8 mouse cellular contexts compared by ENCODE assay signal in genomic region chr4:138793276-138793675, GRCm38 (mm10). TPM values are rescaled to one million over a fixed set of nuclear protein-coding genes. Genes with fewer than 3 reads are reported as not detected.
A peak's percentile ranks its signal among the peaks of the same experiment; 100 is the strongest.
DNase-seq lines count a peak whose midpoint lies in the region; ATAC-seq and TF ChIP-seq lines count a peak whose summit lies in the region.

No protein-coding gene starts in this region.

- TF ChIP-seq POLR2A in CH12.LX (IDR thresholded peaks at IDR 0.05; ENCODE audit: low read depth, low read length): no peak
- TF ChIP-seq POLR2A in cerebellum, adult 2 months (IDR thresholded peaks at IDR 0.05; ENCODE audit: borderline replicate concordance, insufficient read depth, low read length): no peak

- H3K4me3 ChIP-seq in heart, postnatal 0 days (ENCODE audit: low read depth, low read length): no peak overlapping the region
- no peak overlapping the region for H3K4me3 ChIP-seq in CH12.LX (replicated peaks in 1 of 3; ENCODE audit: low read depth in 2 of 3, low read length in 2 of 3, poor library complexity in 1 of 3)
- no peak overlapping the region for H3K4me3 ChIP-seq in cerebellum, adult 2 months (replicated peaks; ENCODE audit: insufficient read depth, low read depth, low read length)

- WGBS in heart, postnatal 0 days: 50% methylated on average over 2 of the region's 2 CpGs
- WGBS in cerebellum, adult 2 months: 69% methylated on average over 2 of the region's 2 CpGs

- dilution Hi-C loops in CH12.LX (cut with MboI; ENCODE audit: extremely low pct_ligation_motif_present, extremely low pct_unique_long_range_greater_than_20kb, low sequenced_read_pairs): no loop called here

- H3K4me1 ChIP-seq in heart, postnatal 0 days (ENCODE audit: control insufficient read depth, insufficient read depth): no peaks in the 10 kb centered on the region
- H3K4me1 ChIP-seq in CH12.LX (ENCODE audit: control insufficient read depth in 1 of 2, insufficient read depth in 2 of 2): no peaks in the 10 kb centered on the region
- no peaks in the 10 kb centered on the region for H3K4me1 ChIP-seq in cerebellum, adult 2 months (ENCODE audit: control insufficient read depth, insufficient read depth, low read length)

- peaks cover 21% of the 10 kb centered on the region for H3K27me3 ChIP-seq in heart, postnatal 0 days (ENCODE audit: control insufficient read depth, insufficient read depth, low read length)
- peaks cover 88% of the 10 kb centered on the region for H3K27me3 ChIP-seq in CH12.LX (replicated peaks)
- no peaks in the 10 kb centered on the region for H3K27me3 ChIP-seq in cerebellum, adult 2 months (ENCODE audit: control insufficient read depth, insufficient read depth, low read length)

- peak; percentile 44 for TF ChIP-seq CTCF in heart, postnatal 0 days (IDR thresholded peaks at IDR 0.05; ENCODE audit: low read depth)
- TF ChIP-seq CTCF in CH12.LX (conservative IDR thresholded peaks at IDR 0.05 in 1 of 2, IDR thresholded peaks at IDR 0.05 in 1 of 2; ENCODE audit: low read depth in 2 of 2, low read length in 2 of 2): peak in 1 of 2 experiments; percentile 68; a peak in 2 of 4 replicates
- TF ChIP-seq CTCF in cerebellum, adult 2 months (IDR thresholded peaks at IDR 0.05; ENCODE audit: borderline replicate concordance, insufficient read depth, low read depth, low read length): peak; percentile 34; the same call in 1 of the 2 replicates

- H3K79me2 ChIP-seq in CH12.LX (replicated peaks; ENCODE audit: control insufficient read depth, extremely low read depth, insufficient read depth, poor library complexity, severe bottlenecking): no peaks in the 10 kb centered on the region

- H3K27ac ChIP-seq in heart, postnatal 0 days (ENCODE audit: low read depth): no peak overlapping the region
- H3K27ac ChIP-seq in CH12.LX (ENCODE audit: insufficient read depth, low read depth): no peak overlapping the region
- H3K27ac ChIP-seq in cerebellum, adult 2 months (ENCODE audit: insufficient read depth, low read length): no peak overlapping the region

- peak; percentile 65 for TF ChIP-seq RAD21 in CH12.LX (IDR thresholded peaks at IDR 0.05; ENCODE audit: low read depth, low read length)

- H3K9ac ChIP-seq in heart, postnatal 0 days (replicated peaks; ENCODE audit: low read depth, low read length): no peak overlapping the region
- H3K9ac ChIP-seq in CH12.LX (ENCODE audit: insufficient read depth, low read depth): no peak overlapping the region

- no peak for ATAC-seq in heart, postnatal 0 days (ENCODE audit: insufficient read depth, low read depth)
- no peak for ATAC-seq in erythroid progenitor cell, adult 5-6 weeks (replicated peaks; ENCODE audit: low FRiP score, poor library complexity, severe bottlenecking)

- H3K9me3 ChIP-seq in heart, postnatal 0 days (replicated peaks; ENCODE audit: control insufficient read depth, low read length): 0 out of 2 replicates have a peak, but pooled peaks cover 4% of the 10 kb centered on the region
- no peaks in the 10 kb centered on the region for H3K9me3 ChIP-seq in CH12.LX (replicated peaks; ENCODE audit: low read length)

- DNase-seq in heart, postnatal 0 days (ENCODE audit: low spot score): no peak
- no peak for DNase-seq in heart, adult 9 months (ENCODE audit: low spot score in 2 of 2)
- peak; percentile 4 for DNase-seq in CH12.LX (ENCODE audit: extremely low read depth)
- peak; percentile 15 to 28 for DNase-seq in cerebellum, adult 2 months
- DNase-seq in gastrocnemius, adult 8-10 months (ENCODE audit: low spot score in 2 of 2): peak; percentile 24 to 25
- DNase-seq in left cerebral cortex, adult 8-10 months (ENCODE audit: low spot score in 2 of 2): peak; percentile 37 to 47
- peak; percentile 82 for DNase-seq in right cerebral cortex, postnatal 14 days

- no peaks in the 10 kb centered on the region for H3K36me3 ChIP-seq in heart, postnatal 0 days (replicated peaks; ENCODE audit: control insufficient read depth, insufficient read depth, low read length)
- no peaks in the 10 kb centered on the region for H3K36me3 ChIP-seq in CH12.LX (replicated peaks in 1 of 2; ENCODE audit: control insufficient read depth in 1 of 2, insufficient read depth in 1 of 2, low read length in 1 of 2)

- H3K4me2 ChIP-seq in heart, postnatal 0 days (ENCODE audit: low read depth, low read length): no peak overlapping the region
- H3K4me2 ChIP-seq in CH12.LX (ENCODE audit: insufficient read depth, low read depth, poor library complexity, severe bottlenecking): no peak overlapping the region

- in situ Hi-C loops in CH12.LX (cut with MboI; ENCODE audit: low pct_ligation_motif_present, low pct_unique_long_range_greater_than_20kb, low sequenced_read_pairs): no loop called here

- no peak for TF ChIP-seq EP300 in heart, postnatal 0 days (IDR thresholded peaks at IDR 0.05; ENCODE audit: low read depth)
- no peak for TF ChIP-seq EP300 in CH12.LX (IDR thresholded peaks at IDR 0.05; ENCODE audit: low read length)

TF ChIP-seq in CH12.LX, 34 proteins besides CTCF, POLR2A, EP300 and RAD21:
- TF ChIP-seq SMC3 (IDR thresholded peaks at IDR 0.05; ENCODE audit: low read depth, low read length) (peak; percentile 60), TCF12 (IDR thresholded peaks at IDR 0.05; ENCODE audit: low read depth, low read length) (no peak)
TF ChIP-seq in CH12.LX: peak in this region for 1.

RNA-seq across cellular contexts. Expression of gene Pla2g2d, which starts 17.7 kb away (rescaled TPM):
- not detected in 2 replicates for total RNA-seq in heart, postnatal 0 days (2014; rRNA removed; ENCODE audit: low replicate concordance)
- polyA plus RNA-seq in heart, postnatal 0 days (2015; fragmentation: Nextera tagmentation; extraction: Ambion mirVana): not detected in 2 replicates
- not detected in 2 replicates for total RNA-seq in CH12.LX (2012; rRNA removed)
- not detected in 2 replicates for total RNA-seq in CH12.LX (2014; rRNA removed)
- polyA plus RNA-seq in CH12.LX (2012; ENCODE audit: insufficient read length, low read depth): not detected in 2 replicates
- polyA plus RNA-seq in cerebellum, adult 2 months (2012; rRNA removed): 0.11 and 0.16 TPM in 2 replicates
- total RNA-seq in gastrocnemius, adult 8-10 months (2022): under 1 TPM in 3 of 4 experiments, not detected in 1; 0.29 to 0.47 (median 0.36) TPM
- total RNA-seq in left cerebral cortex, adult 8-10 months (2022): 1 to 10 TPM in 1 of 4 experiments, under 1 TPM in 3; 0.32 to 1.3 (median 0.69) TPM
- total RNA-seq in erythroid progenitor cell, adult 5-6 weeks (2015; ENCODE audit: low replicate concordance): not detected in 2 replicates
- total RNA-seq in erythroid progenitor cell, adult 5-6 weeks (2017; ENCODE audit: low replicate concordance): not detected in 2 replicates

RNA-seq across cellular contexts. Expression of gene Pla2g2f, which starts 35.9 kb away (rescaled TPM):
- not detected in 2 replicates for total RNA-seq in heart, postnatal 0 days (2014; rRNA removed; ENCODE audit: low replicate concordance)
- not detected in 2 replicates for polyA plus RNA-seq in heart, postnatal 0 days (2015; fragmentation: Nextera tagmentation; extraction: Ambion mirVana)
- total RNA-seq in CH12.LX (2012; rRNA removed) (not detected in 2 replicates), CH12.LX (2014; rRNA removed) (not detected in 2 replicates)
- polyA plus RNA-seq in CH12.LX (2012; ENCODE audit: insufficient read length, low read depth): not detected in 2 replicates
- polyA plus RNA-seq in cerebellum, adult 2 months (2012; rRNA removed): 0.41 and 0.69 TPM in 2 replicates
- under 1 TPM in 1 of 4 experiments, not detected in 3; 0.12 TPM for total RNA-seq in gastrocnemius, adult 8-10 months (2022)
- not detected for total RNA-seq in left cerebral cortex, adult 8-10 months (2022)
- not detected in 2 replicates for total RNA-seq in erythroid progenitor cell, adult 5-6 weeks (2015; ENCODE audit: low replicate concordance)
- not detected in 2 replicates for total RNA-seq in erythroid progenitor cell, adult 5-6 weeks (2017; ENCODE audit: low replicate concordance)

RNA-seq across cellular contexts. Expression of gene Ubxn10, which starts 56.3 kb away (rescaled TPM):
- 1.9 and 2.0 TPM in 2 replicates for total RNA-seq in heart, postnatal 0 days (2014; rRNA removed; ENCODE audit: low replicate concordance)
- 0.98 and 1.0 TPM in 2 replicates for polyA plus RNA-seq in heart, postnatal 0 days (2015; fragmentation: Nextera tagmentation; extraction: Ambion mirVana)
- not detected in 2 replicates for total RNA-seq in CH12.LX (2012; rRNA removed)
- not detected in 2 replicates for total RNA-seq in CH12.LX (2014; rRNA removed)
- not detected in 2 replicates for polyA plus RNA-seq in CH12.LX (2012; ENCODE audit: insufficient read length, low read depth)
- polyA plus RNA-seq in cerebellum, adult 2 months (2012; rRNA removed): 1.9 and 2.3 TPM in 2 replicates
- under 1 TPM in 2 of 4 experiments, not detected in 2; 0.20 to 0.36 TPM for total RNA-seq in gastrocnemius, adult 8-10 months (2022)
- 1 to 10 TPM; 1.2 to 2.4 (median 1.5) TPM for total RNA-seq in left cerebral cortex, adult 8-10 months (2022)
- total RNA-seq in erythroid progenitor cell, adult 5-6 weeks (2015; ENCODE audit: low replicate concordance): not detected in 2 replicates
- total RNA-seq in erythroid progenitor cell, adult 5-6 weeks (2017; ENCODE audit: low replicate concordance): not detected in 2 replicates

Comparison
In these comparisons a context has a peak if more than half of its experiments do, and no peak if none do; other contexts are left out.
1. DNase-seq: peak in CH12.LX (single experiment), cerebellum, adult 2 months (2 of 2), gastrocnemius, adult 8-10 months (2 of 2), left cerebral cortex, adult 8-10 months (2 of 2) and right cerebral cortex, postnatal 14 days (single experiment); none in heart, postnatal 0 days (single experiment) and heart, adult 9 months (0 of 2).